Mouse (Mus musculus): ENCODE measurements around the gene C130074G19Rik. TPM values are rescaled to one million over a fixed set of nuclear protein-coding genes. Genes with fewer than 3 reads are reported as not detected.

Gene C130074G19Rik
- polyA plus RNA-seq, 1 experiment: 0.01 TPM

DNA sequence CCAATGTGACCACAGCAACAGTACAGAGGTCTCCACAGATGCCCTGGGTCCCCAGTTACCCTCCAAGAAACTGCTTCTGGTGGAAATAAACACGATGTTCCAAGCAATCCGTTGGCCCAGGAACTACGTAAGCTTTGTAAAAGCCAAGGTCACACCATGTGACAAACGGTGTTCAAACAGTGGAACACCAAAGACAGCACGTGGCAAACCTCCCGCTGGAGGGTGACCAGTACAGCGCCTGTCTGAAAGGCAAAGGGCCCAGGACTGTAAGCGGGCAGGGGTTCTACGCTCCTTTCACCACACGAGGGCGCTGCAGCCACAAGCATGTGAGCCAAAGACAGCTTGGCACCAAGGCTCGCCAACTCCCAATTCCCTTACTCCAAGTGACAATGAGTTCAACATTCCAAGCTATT, 58.6 kb downstream of the C130074G19Rik start:
- no peak for TF ChIP-seq REST (IDR thresholded peaks at IDR 0.05; ENCODE audit: insufficient read depth, insufficient read length)
- no peak for TF ChIP-seq MAX (IDR thresholded peaks at IDR 0.05; ENCODE audit: low read depth)
- no peak for TF ChIP-seq E2F4 (IDR thresholded peaks at IDR 0.05; ENCODE audit: insufficient read depth)
- TF ChIP-seq TCF3 (IDR thresholded peaks at IDR 0.05; ENCODE audit: insufficient read length, low read depth): no peak
- TF ChIP-seq SRF (IDR thresholded peaks at IDR 0.05; ENCODE audit: control insufficient read depth, insufficient read length, low read depth): peak; percentile 18
- no peak for TF ChIP-seq CEBPB (IDR thresholded peaks at IDR 0.05; ENCODE audit: insufficient read depth, poor library complexity, severe bottlenecking)
- no peak for TF ChIP-seq TCF12 (IDR thresholded peaks at IDR 0.05; ENCODE audit: insufficient read depth, poor library complexity, severe bottlenecking)
- peak; percentile 26 for TF ChIP-seq USF1 (IDR thresholded peaks at IDR 0.05; ENCODE audit: low read depth)
- TF ChIP-seq POLR2AphosphoS2 (IDR thresholded peaks at IDR 0.05; ENCODE audit: insufficient read length, low read depth): no peak
- TF ChIP-seq MYOG (IDR thresholded peaks at IDR 0.05; ENCODE audit: control insufficient read depth in 1 of 3, insufficient read depth in 1 of 3, insufficient read length in 2 of 3, low read depth in 2 of 3): no peak
- Histone ChIP-seq H3K4me3 (no peak overlapping the region), H3K4me2 (ENCODE audit: low read depth) (peak overlapping the region; percentile 77)

DNA sequence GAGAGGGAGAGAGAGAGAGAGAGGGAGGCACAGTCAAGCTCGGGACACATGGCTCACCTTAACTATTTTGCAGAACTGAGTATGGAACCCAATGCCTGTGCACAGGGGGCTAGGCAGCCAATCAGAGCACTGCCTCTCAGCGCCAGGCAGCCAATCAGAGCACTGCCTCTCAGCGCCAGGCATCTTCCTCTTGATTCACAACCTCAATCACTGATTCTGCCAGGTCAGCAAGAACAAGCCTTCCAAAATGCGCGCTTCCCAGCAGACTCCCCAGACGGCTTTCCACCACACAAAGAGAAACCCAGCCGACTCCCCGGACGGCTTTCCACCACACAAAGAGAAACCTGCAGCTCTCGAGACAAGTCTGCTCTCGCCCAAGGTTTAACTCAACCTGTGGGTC, 60.3 kb downstream of the C130074G19Rik start:
- Histone ChIP-seq H3K4me2 (ENCODE audit: low read depth) (no peak overlapping the region), H3K4me3 (no peak overlapping the region), H3K79me2 (ENCODE audit: control insufficient read depth, insufficient read depth) (no peaks in the 10 kb centered on the region), H3K27me3 (ENCODE audit: control insufficient read depth, insufficient read depth, insufficient read length) (no peaks in the 10 kb centered on the region), H3ac (ENCODE audit: control insufficient read depth, insufficient read length) (no peak overlapping the region), H3K36me3 (ENCODE audit: control insufficient read depth, insufficient read depth) (peaks cover 20% of the 10 kb centered on the region)
- no peak for TF ChIP-seq REST (IDR thresholded peaks at IDR 0.05; ENCODE audit: insufficient read depth, insufficient read length)
- no peak for TF ChIP-seq CEBPB (IDR thresholded peaks at IDR 0.05; ENCODE audit: insufficient read depth, poor library complexity, severe bottlenecking)
- no peak for TF ChIP-seq MYOG (IDR thresholded peaks at IDR 0.05; ENCODE audit: control insufficient read depth in 1 of 3, insufficient read depth in 1 of 3, insufficient read length in 2 of 3, low read depth in 2 of 3)
- no peak for TF ChIP-seq TCF3 (IDR thresholded peaks at IDR 0.05; ENCODE audit: insufficient read length, low read depth)
- TF ChIP-seq MYOD1 (IDR thresholded peaks at IDR 0.05; ENCODE audit: control insufficient read depth in 1 of 3, insufficient read length in 2 of 3, low read depth in 2 of 3): no peak
- TF ChIP-seq TCF12 (IDR thresholded peaks at IDR 0.05; ENCODE audit: insufficient read depth, poor library complexity, severe bottlenecking): no peak
- TF ChIP-seq MAX (IDR thresholded peaks at IDR 0.05; ENCODE audit: low read depth): no peak
- TF ChIP-seq POLR2AphosphoS2 (IDR thresholded peaks at IDR 0.05; ENCODE audit: insufficient read length, low read depth): no peak
- no peak for TF ChIP-seq E2F4 (IDR thresholded peaks at IDR 0.05; ENCODE audit: insufficient read depth)
- no peak for TF ChIP-seq SRF (IDR thresholded peaks at IDR 0.05; ENCODE audit: control insufficient read depth, insufficient read length, low read depth)
- TF ChIP-seq POLR2A (IDR thresholded peaks at IDR 0.05; ENCODE audit: insufficient read length, low read depth): no peak

More for the DNA sequence above, 58.6 kb downstream of the C130074G19Rik start:
- H3ac ChIP-seq (ENCODE audit: control insufficient read depth, insufficient read length): no peak overlapping the region
- H3K36me3 ChIP-seq (ENCODE audit: control insufficient read depth, insufficient read depth): peaks cover 15% of the 10 kb centered on the region
- H3K79me2 ChIP-seq (ENCODE audit: control insufficient read depth, insufficient read depth): no peaks in the 10 kb centered on the region
- H3K27me3 ChIP-seq (ENCODE audit: control insufficient read depth, insufficient read depth, insufficient read length): no peaks in the 10 kb centered on the region

Other genes with a start within 250 kb of the C130074G19Rik start
- 15.8 TPM for gene Hlx, start 150.6 kb downstream of the C130074G19Rik start, polyA plus RNA-seq (2012; fragmentation: generic; extraction: Trizol)
- not detected for gene Marc1, start 71.9 kb downstream of the C130074G19Rik start, polyA plus RNA-seq (2012; fragmentation: generic; extraction: Trizol)
- gene Marc2, start 36.8 kb downstream of the C130074G19Rik start, polyA plus RNA-seq (2012; fragmentation: generic; extraction: Trizol): 99.6 TPM
- not detected for gene Mark1, start 116.4 kb upstream of the C130074G19Rik start, polyA plus RNA-seq (2012; fragmentation: generic; extraction: Trizol)

Data from myocyte (in vitro differentiated cells).